Mouse (Mus musculus) bone marrow, adult 2 months (tissue): ENCODE data around the gene Clca4b. TPM values are rescaled to one million over a fixed set of nuclear protein-coding genes. Genes with fewer than 3 reads are reported as not detected.
"Not testable (repeated sequence)": the region's sequence is repeated elsewhere in the genome, so short reads cannot be mapped to it uniquely, and the experiment has no call there.

Source experiments
- H3K27ac ChIP-seq: fragments of 200-500 bp; 2 replicates; pipeline ENCODE4 v1.5.1; 2012; ENCODE audit warnings: low read depth, mild to moderate bottlenecking, control low read depth, inconsistent platforms, low read length; ENCODE audit not compliant: control insufficient read depth, poor library complexity, insufficient read depth
- H3K4me1 ChIP-seq: fragments of 200-500 bp; 2 replicates; pipeline ENCODE4 v1.6.1; 2011; ENCODE audit warnings: low read length; ENCODE audit not compliant: control insufficient read depth, insufficient read depth
- H3K4me3 ChIP-seq: fragments of 200-500 bp; replicated peaks from 2 replicates; pipeline ENCODE3; 2011; ENCODE audit warnings: mild to moderate bottlenecking, low read depth, low read length, control low read depth; ENCODE audit not compliant: control insufficient read depth
- CTCF ChIP-seq: fragments of 200-500 bp; IDR thresholded peaks from 2 replicates; pipeline ENCODE4 v1.5.1; 2011; ENCODE audit warnings: low read length, control low read depth; ENCODE audit not compliant: control insufficient read depth, insufficient read depth
- POLR2A ChIP-seq: fragments of 200-500 bp; IDR thresholded peaks from 2 replicates; pipeline ENCODE4 v1.6.1; 2011; ENCODE audit warnings: low read depth, mild to moderate bottlenecking, control low read depth, low read length, borderline replicate concordance; ENCODE audit not compliant: control insufficient read depth
- WGBS: fragments of 180-500 bp; shearing (Covaris S2); methylation state at CpG from one replicate; pipeline ENCODE4 v1.1.7; 2018; 5-methylcytosine and 5-hydroxymethylcytosine counted together
- polyA plus RNA-seq: library from polyadenylated mRNA; stranded (reverse); fragments of >200 nt; gene quantifications from 2 replicates; pipeline ENCODE4 v1.2.4, GENCODE M21; 2011; ENCODE audit warnings: low replicate concordance; ENCODE audit not compliant: missing spikeins, insufficient read depth, insufficient read length

Gene Clca4b
- polyA plus RNA-seq, 1 experiment = not detected

- WGBS = 57% methylated on average over 4 of the region's 4 CpGs
- Histone ChIP-seq H3K4me3 (no peak overlapping the region), H3K27ac (no peak overlapping the region), H3K4me1 (no peaks in the 10 kb centered on the region)
- TF ChIP-seq CTCF = no peak
- no peak for TF ChIP-seq POLR2A
These were observed 18.5 kb upstream of the Clca4b start for GRCm38 (mm10) chr3:144950829-144951228.

GRCm38 (mm10) chr3:144947376-144947775 is 15.0 kb upstream of the Clca4b start:
- H3K4me3 ChIP-seq, H3K4me1 ChIP-seq, H3K27ac ChIP-seq: not testable (repeated sequence)
- 65% methylated on average over 5 of the region's 5 CpGs for WGBS

- H3K4me1 ChIP-seq, H3K27ac ChIP-seq, H3K4me3 ChIP-seq: not testable (repeated sequence)
These were observed 1.3 kb upstream of the Clca4b start for GRCm38 (mm10) chr3:144933625-144934024.

- TF ChIP-seq POLR2A (no peak), CTCF (no peak)
- H3K4me1 ChIP-seq = no peaks in the 10 kb centered on the region
- WGBS = 65% methylated on average over 1 of the region's 1 CpGs
- no peak overlapping the region for H3K4me3 ChIP-seq
- no peak overlapping the region for H3K27ac ChIP-seq
These were observed 722 bp upstream of the Clca4b start for GRCm38 (mm10) chr3:144933011-144933491.

- Histone ChIP-seq H3K4me3 (no peak overlapping the region), H3K27ac (no peak overlapping the region), H3K4me1 (no peaks in the 10 kb centered on the region)
- 85% methylated on average over 2 of the region's 2 CpGs for WGBS
- TF ChIP-seq CTCF = no peak
- no peak for TF ChIP-seq POLR2A
These were observed 18.3 kb downstream of the Clca4b start for GRCm38 (mm10) chr3:144914014-144914413.

- Histone ChIP-seq H3K4me3 (no peak overlapping the region), H3K4me1 (no peaks in the 10 kb centered on the region), H3K27ac (no peak overlapping the region)
- TF ChIP-seq CTCF (no peak), POLR2A (no peak)
- 72% methylated on average over 2 of the region's 2 CpGs for WGBS
These were observed 35.2 kb downstream of the Clca4b start for GRCm38 (mm10) chr3:144897042-144897678.

GRCm38 (mm10) chr3:144890246-144890758 is 42.0 kb downstream of the Clca4b start:
- no peak overlapping the region for H3K4me3 ChIP-seq
- whole genome bisulfite sequencing = 49% methylated on average over 2 of the region's 2 CpGs
- no peaks in the 10 kb centered on the region for H3K4me1 ChIP-seq
- H3K27ac ChIP-seq = no peak overlapping the region
- TF ChIP-seq CTCF (no peak), POLR2A (no peak)

GRCm38 (mm10) chr3:144886957-144887356 is 45.4 kb downstream of the Clca4b start:
- TF ChIP-seq POLR2A (no peak), CTCF (no peak)
- no peaks in the 10 kb centered on the region for H3K4me1 ChIP-seq
- no peak overlapping the region for H3K27ac ChIP-seq
- H3K4me3 ChIP-seq = no peak overlapping the region

- H3K4me1 ChIP-seq, H3K27ac ChIP-seq, H3K4me3 ChIP-seq: not testable (repeated sequence)
- 36% methylated on average over 4 of the region's 4 CpGs for WGBS
These were observed 60.3 kb downstream of the Clca4b start for GRCm38 (mm10) chr3:144872012-144872411.

Other genes starting within 250 kb of the Clca4b start
- gene Sh3glb1, start 212.2 kb downstream of the Clca4b start, polyA plus RNA-seq = 115 and 118 TPM in 2 replicates
- gene Clca3a1, start 171.6 kb downstream of the Clca4b start, polyA plus RNA-seq = 7.0 and 8.3 TPM in 2 replicates
- not detected in 2 replicates for gene Clca3a2, start 113.0 kb downstream of the Clca4b start, polyA plus RNA-seq
- gene Clca3b, start 83.2 kb downstream of the Clca4b start, polyA plus RNA-seq = not detected in 2 replicates
- gene Clca4a, start 42.5 kb upstream of the Clca4b start, polyA plus RNA-seq = not detected in 2 replicates
- gene Clca1, start 100.2 kb upstream of the Clca4b start, polyA plus RNA-seq = not detected in 2 replicates
- gene Clca2, start 166.9 kb upstream of the Clca4b start, polyA plus RNA-seq = not detected in 2 replicates
- gene Odf2l, start 186.1 kb upstream of the Clca4b start, polyA plus RNA-seq = 10.2 and 22.6 TPM in 2 replicates